Mouse (Mus musculus) CH12.LX (cell line): ENCODE data around the gene Lrrc1. TPM values are rescaled to one million over a fixed set of nuclear protein-coding genes. Genes with fewer than 3 reads are reported as not detected.

Experiments used
- DNase-seq: peaks from one replicate; pipeline ENCODE4 v3.0.0-alpha.2; 2013; ENCODE audit errors: extremely low read depth
- H3K27ac ChIP-seq: 2 replicates; pipeline ENCODE4 v1.5.1; 2012; ENCODE audit warnings: low read depth, mild to moderate bottlenecking, control low read depth, moderate library complexity; ENCODE audit not compliant: insufficient read depth
- H3K27me3 ChIP-seq: replicated peaks from 2 replicates; pipeline ENCODE3; 2012; ENCODE audit warnings: inconsistent platforms
- H3K36me3 ChIP-seq, 2 experiments: replicated peaks in 1 of 2; 2 replicates each; pipeline versions ENCODE3 to v1.6.1; 2012; ENCODE audit warnings: inconsistent platforms in 1 of 2, low read length in 1 of 2, mild to moderate bottlenecking in 1 of 2, mixed read lengths in 1 of 2, moderate library complexity in 1 of 2; ENCODE audit not compliant: control insufficient read depth in 1 of 2, insufficient read depth in 1 of 2
- H3K4me1 ChIP-seq, 2 experiments: 2 replicates each; pipeline ENCODE4 v1.6.1; 2012; ENCODE audit warnings: inconsistent platforms in 1 of 2, moderate library complexity in 1 of 2; ENCODE audit not compliant: insufficient read depth in 2 of 2, control insufficient read depth in 1 of 2
- H3K4me2 ChIP-seq: 2 replicates; pipeline ENCODE4 v1.6.1; 2012; ENCODE audit warnings: low read depth, mild to moderate bottlenecking, control low read depth; ENCODE audit not compliant: poor library complexity, insufficient read depth, severe bottlenecking
- H3K4me3 ChIP-seq, 3 experiments: fragments of 150-350 bp in 1 of 3; sonication (generic) in 1 of 3; replicated peaks in 1 of 3; 2 replicates each; pipeline versions ENCODE3 to v1.5.1; 2011 to 2012; ENCODE audit warnings: low read depth in 2 of 3, low read length in 2 of 3, mild to moderate bottlenecking in 2 of 3, moderate library complexity in 2 of 3, control low read depth in 1 of 3, improper control_type of control experiment in 1 of 3, inconsistent platforms in 1 of 3, mixed read lengths in 1 of 3; ENCODE audit not compliant: poor library complexity in 1 of 3
- H3K79me2 ChIP-seq: replicated peaks from 2 replicates; pipeline ENCODE4 v1.6.1; 2012; ENCODE audit warnings: mild to moderate bottlenecking, moderate library complexity; ENCODE audit not compliant: control insufficient read depth, poor library complexity, insufficient read depth, severe bottlenecking; ENCODE audit errors: extremely low read depth
- H3K9ac ChIP-seq: 2 replicates; pipeline ENCODE4 v1.6.1; 2012; ENCODE audit warnings: low read depth, mild to moderate bottlenecking, control low read depth, moderate library complexity; ENCODE audit not compliant: insufficient read depth
- H3K9me3 ChIP-seq: replicated peaks from 2 replicates; pipeline ENCODE3; 2012; ENCODE audit warnings: low read length, inconsistent platforms, mixed read lengths
- BHLHE40 ChIP-seq: IDR thresholded peaks from 2 replicates; pipeline ENCODE4 v1.6.1; 2011; ENCODE audit warnings: mild to moderate bottlenecking, low read depth, low read length, improper control_type of control experiment
- CHD1 ChIP-seq: IDR thresholded peaks from 2 replicates; pipeline ENCODE4 v1.6.1; 2012; ENCODE audit warnings: low read depth, low read length, improper control_type of control experiment, inconsistent platforms
- CTCF ChIP-seq, 2 experiments: IDR thresholded peaks in 1 of 2; conservative IDR thresholded peaks in 1 of 2; 2 replicates each; pipeline ENCODE4 v1.5.1; 2011 to 2012; ENCODE audit warnings: low read depth in 2 of 2, low read length in 2 of 2, improper control_type of control experiment in 1 of 2, inconsistent platforms in 1 of 2, mild to moderate bottlenecking in 1 of 2, moderate library complexity in 1 of 2
- E2F4 ChIP-seq: IDR thresholded peaks from 2 replicates; pipeline ENCODE4 v1.6.1; 2011; ENCODE audit warnings: low read depth, low read length, improper control_type of control experiment; ENCODE audit not compliant: insufficient replicate concordance
- ELF1 ChIP-seq: IDR thresholded peaks from 2 replicates; pipeline ENCODE4 v1.6.1; 2014; ENCODE audit warnings: low read depth, mild to moderate bottlenecking, inconsistent platforms, low read length, improper control_type of control experiment
- EP300 ChIP-seq: IDR thresholded peaks from 2 replicates; pipeline ENCODE4 v1.6.1; 2011; ENCODE audit warnings: low read length, improper control_type of control experiment
- ETS1 ChIP-seq: conservative IDR thresholded peaks from 2 replicates; pipeline ENCODE4 v1.6.1; 2012; ENCODE audit warnings: low read depth, mild to moderate bottlenecking, inconsistent platforms, low read length, improper control_type of control experiment, moderate library complexity
- HCFC1 ChIP-seq: IDR thresholded peaks from 2 replicates; pipeline ENCODE4 v1.6.1; 2012; ENCODE audit warnings: low read depth, mild to moderate bottlenecking, inconsistent platforms, low read length, improper control_type of control experiment
- IRF4 ChIP-seq: IDR thresholded peaks from 2 replicates; pipeline ENCODE4 v1.6.1; 2014; ENCODE audit warnings: low read depth, mild to moderate bottlenecking, inconsistent platforms, low read length, improper control_type of control experiment
- JUN ChIP-seq: IDR thresholded peaks from 2 replicates; pipeline ENCODE4 v1.6.1; 2011; ENCODE audit warnings: low read depth, mild to moderate bottlenecking, low read length, improper control_type of control experiment, moderate library complexity; ENCODE audit not compliant: insufficient read depth
- KAT2A ChIP-seq: IDR thresholded peaks from 2 replicates; pipeline ENCODE4 v1.6.1; 2012; ENCODE audit warnings: low read length, improper control_type of control experiment, inconsistent platforms; ENCODE audit not compliant: insufficient replicate concordance
- MEF2A ChIP-seq: IDR thresholded peaks from 2 replicates; pipeline ENCODE4 v1.6.1; 2014; ENCODE audit warnings: low read depth, mild to moderate bottlenecking, inconsistent platforms, low read length, improper control_type of control experiment, borderline replicate concordance
- MXI1 ChIP-seq: IDR thresholded peaks from 2 replicates; pipeline ENCODE4 v1.6.1; 2011; ENCODE audit warnings: mild to moderate bottlenecking, low read depth, low read length, improper control_type of control experiment
- MYC ChIP-seq: IDR thresholded peaks from 2 replicates; pipeline ENCODE4 v1.6.1; 2011; ENCODE audit warnings: low read depth, mild to moderate bottlenecking, improper control_type of control experiment, low read length
- NELFE ChIP-seq: IDR thresholded peaks from 2 replicates; pipeline ENCODE4 v1.6.1; 2011; ENCODE audit warnings: low read depth, low read length, improper control_type of control experiment
- NRF1 ChIP-seq: IDR thresholded peaks from 2 replicates; pipeline ENCODE4 v1.6.1; 2014; ENCODE audit warnings: low read depth, mild to moderate bottlenecking, inconsistent platforms, low read length, improper control_type of control experiment, moderate library complexity
- PAX5 ChIP-seq: IDR thresholded peaks from 2 replicates; pipeline ENCODE4 v1.6.1; 2012; ENCODE audit warnings: low read length, inconsistent platforms, mixed read lengths
- POLR2AphosphoS2 ChIP-seq: IDR thresholded peaks from 2 replicates; pipeline ENCODE4 v1.6.1; 2011; ENCODE audit warnings: low read depth, low read length, improper control_type of control experiment
- RAD21 ChIP-seq: IDR thresholded peaks from 2 replicates; pipeline ENCODE4 v1.6.1; 2011; ENCODE audit warnings: low read depth, mild to moderate bottlenecking, low read length, improper control_type of control experiment, moderate library complexity
- SIN3A ChIP-seq: IDR thresholded peaks from 2 replicates; pipeline ENCODE4 v1.6.1; 2012; ENCODE audit warnings: low read length, improper control_type of control experiment, inconsistent platforms
- SMC3 ChIP-seq: IDR thresholded peaks from 2 replicates; pipeline ENCODE4 v1.6.1; 2011; ENCODE audit warnings: low read depth, low read length, improper control_type of control experiment
- TCF12 ChIP-seq: IDR thresholded peaks from 2 replicates; pipeline ENCODE4 v1.6.1; 2014; ENCODE audit warnings: low read depth, mild to moderate bottlenecking, inconsistent platforms, low read length, improper control_type of control experiment
- UBTF ChIP-seq: IDR thresholded peaks from 2 replicates; pipeline ENCODE4 v1.6.1; 2012; ENCODE audit warnings: low read depth, mild to moderate bottlenecking, inconsistent platforms, low read length, improper control_type of control experiment, moderate library complexity
- USF1 ChIP-seq: IDR thresholded peaks from 2 replicates; pipeline ENCODE4 v1.6.1; 2014; ENCODE audit warnings: low read depth, mild to moderate bottlenecking, inconsistent platforms, low read length, improper control_type of control experiment
- USF2 ChIP-seq: conservative IDR thresholded peaks from 2 replicates; pipeline ENCODE4 v1.6.1; 2011; ENCODE audit warnings: low read depth, low read length, improper control_type of control experiment
- ZKSCAN1 ChIP-seq: IDR thresholded peaks from 2 replicates; pipeline ENCODE4 v1.6.1; 2012; ENCODE audit warnings: low read depth, inconsistent platforms, low read length, improper control_type of control experiment, borderline replicate concordance
- ZMIZ1 ChIP-seq: IDR thresholded peaks from 2 replicates; pipeline ENCODE4 v1.6.1; 2012; ENCODE audit warnings: low read depth, mild to moderate bottlenecking, inconsistent platforms, low read length, improper control_type of control experiment
- ZNF384 ChIP-seq: IDR thresholded peaks from 2 replicates; pipeline ENCODE4 v1.6.1; 2012; ENCODE audit warnings: low read depth, low read length, improper control_type of control experiment, inconsistent platforms
- dilution Hi-C: fragments of 300-500 bp; cut with MboI; formaldehyde crosslinking; loops from 2 replicates; pipeline ENCODE4 v1.14.3; 2020; ENCODE audit warnings: low sequenced_read_pairs; ENCODE audit not compliant: extremely low pct_unique_long_range_greater_than_20kb, extremely low pct_ligation_motif_present
- in situ Hi-C: fragments of 300-500 bp; cut with MboI; formaldehyde crosslinking; loops from 3 replicates; pipeline ENCODE4 v1.14.3; 2019; ENCODE audit warnings: low sequenced_read_pairs, low pct_ligation_motif_present, low pct_unique_long_range_greater_than_20kb, mixed read lengths
- polyA plus RNA-seq: library from polyadenylated mRNA; unstranded; fragments of >175 nt; gene quantifications from 2 replicates; pipeline ENCODE4 v1.2.1, GENCODE M21; 2012; ENCODE audit warnings: low read depth; ENCODE audit not compliant: insufficient read length
- total RNA-seq, 2 experiments: library from RNA; depleted of rRNA; stranded (reverse); fragments of 300-350 nt in 1 of 2; fragments of >200 nt in 1 of 2; gene quantifications; 2 replicates each; pipeline ENCODE4 v1.2.3; 2012 to 2014

The Lrrc1 gene
- total and polyA plus RNA-seq, 3 experiments, result 15.4 to 15.8 (median 15.8) TPM

GRCm38 (mm10) chr9:77481380-77481779, 63.3 kb downstream of the Lrrc1 start:
- no peak for DNase-seq
- Histone ChIP-seq H3K4me1 (peaks cover 0 to 8% of the 10 kb centered on the region in 2 experiments; a peak in 1 of 4 replicates), H3K27ac (no peak overlapping the region), H3K27me3 (no peaks in the 10 kb centered on the region), H3K9me3 (no peaks in the 10 kb centered on the region), H3K36me3 (peaks cover 0 to 18% of the 10 kb centered on the region in 2 experiments), H3K79me2 (no peaks in the 10 kb centered on the region; the same call in 1 of the 2 replicates), H3K4me2 (no peak overlapping the region), H3K4me3 (no peak overlapping the region), H3K9ac (no peak overlapping the region)
- in situ Hi-C loops (no loop called here), dilution Hi-C loops (no loop called here)
- no peak for TF ChIP-seq ETS1
- no peak for TF ChIP-seq E2F4
- TF ChIP-seq ZNF384, result no peak
- no peak for TF ChIP-seq POLR2AphosphoS2
- TF ChIP-seq KAT2A, result no peak
- no peak for TF ChIP-seq HCFC1
- no peak for TF ChIP-seq NRF1
- no peak for TF ChIP-seq CTCF (conservative IDR thresholded peaks at IDR 0.05 in 1 of 2, IDR thresholded peaks at IDR 0.05 in 1 of 2; ENCODE audit: low read depth in 2 of 2, low read length in 2 of 2)
- TF ChIP-seq MXI1, result no peak
- no peak for TF ChIP-seq MEF2A
- TF ChIP-seq EP300, result no peak
- TF ChIP-seq ELF1, result no peak
- TF ChIP-seq NELFE, result no peak
- no peak for TF ChIP-seq IRF4
- TF ChIP-seq USF2, result no peak
- TF ChIP-seq USF1, result no peak
- TF ChIP-seq TCF12, result no peak
- no peak for TF ChIP-seq BHLHE40
- no peak for TF ChIP-seq RAD21

- Histone ChIP-seq H3K36me3 (peaks cover 0 to 15% of the 10 kb centered on the region in 2 experiments), H3K27ac (no peak overlapping the region), H3K9me3 (no peaks in the 10 kb centered on the region), H3K9ac (no peak overlapping the region), H3K4me2 (no peak overlapping the region), H3K4me3 (no peak overlapping the region), H3K27me3 (no peaks in the 10 kb centered on the region), H3K79me2 (no peaks in the 10 kb centered on the region; the same call in 1 of the 2 replicates), H3K4me1 (peaks cover 0 to 8% of the 10 kb centered on the region in 2 experiments; a peak in 1 of 4 replicates)
- in situ Hi-C loops, result no loop called here
- TF ChIP-seq RAD21 (no peak), KAT2A (no peak), E2F4 (no peak), USF1 (no peak), TCF12 (no peak), ZKSCAN1 (no peak), SMC3 (no peak), ZNF384 (no peak), SIN3A (no peak), CHD1 (no peak), UBTF (no peak), ZMIZ1 (no peak), POLR2AphosphoS2 (no peak), JUN (no peak), ETS1 (no peak), PAX5 (no peak), MYC (no peak), MEF2A (no peak)
- dilution Hi-C loops, result no loop called here
- DNase-seq, result no peak
Observed at GRCm38 (mm10) chr9:77480574-77481319, 63.9 kb downstream of the Lrrc1 start.
